Mouse (Mus musculus) thymus, postnatal 10 days (tissue): ENCODE data around the gene Als2.

Experiments
- DNase-seq, 2 experiments: peaks; one replicate each; pipeline ENCODE4 v3.0.0; 2021; ENCODE audit warnings: low spot score in 2 of 2

Gene Als2

DNA sequence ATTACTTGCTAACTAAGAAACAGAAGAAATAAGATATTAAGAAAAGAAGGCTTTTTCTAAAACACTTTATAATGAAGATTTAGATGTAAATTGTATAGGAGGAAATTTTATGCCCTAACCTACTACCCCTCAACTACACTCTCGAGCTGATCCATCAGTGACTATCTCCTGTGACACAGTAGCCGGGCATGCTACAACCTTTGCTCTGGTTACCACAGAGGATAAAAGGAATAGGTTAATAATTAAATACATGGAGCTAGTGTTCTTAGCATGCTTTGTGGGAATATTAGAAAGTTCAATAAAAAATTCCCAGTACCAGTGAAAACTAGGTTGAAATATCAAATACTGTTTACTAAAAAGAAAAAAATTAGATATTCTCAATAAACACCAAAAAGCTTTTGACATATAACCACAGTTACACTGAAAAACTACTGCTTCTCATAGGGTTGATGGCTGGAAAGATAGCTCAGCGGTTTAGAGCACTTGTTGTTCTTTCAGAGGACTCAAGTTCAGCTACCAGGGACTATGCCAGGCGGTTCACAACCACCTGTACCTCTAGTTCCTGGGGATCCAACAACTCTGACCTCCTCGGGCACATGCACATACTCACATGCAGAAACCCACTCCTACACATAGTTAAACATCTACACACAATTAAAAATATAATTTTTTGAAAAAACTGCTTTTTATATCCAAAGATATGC is 24.8 kb downstream of the Als2 start:
- DNase-seq: no peak

DNA sequence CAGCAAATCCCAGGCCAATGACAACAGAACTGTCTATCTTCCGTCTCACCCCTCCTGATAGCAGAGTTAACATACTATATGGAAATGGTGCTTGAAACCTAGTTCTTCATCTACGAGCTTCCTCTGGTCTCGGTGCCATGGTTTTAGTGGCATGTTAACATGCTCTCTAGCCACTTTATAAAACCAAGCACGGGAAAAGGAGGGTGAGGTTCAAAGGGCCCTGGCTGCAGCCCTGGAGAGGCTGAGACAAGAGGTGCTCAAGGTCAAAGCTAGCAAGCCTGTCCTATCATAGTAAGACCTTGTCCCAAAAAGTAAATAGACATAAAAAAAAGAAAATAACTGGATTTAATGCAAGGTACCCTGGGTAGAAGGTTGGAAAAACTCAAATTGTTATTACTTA is 25.4 kb downstream of the Als2 start:
- no peak for DNase-seq

GRCm38 (mm10) chr1:59208331-59208730 is 28.7 kb downstream of the Als2 start:
- DNase-seq: no peak

DNA sequence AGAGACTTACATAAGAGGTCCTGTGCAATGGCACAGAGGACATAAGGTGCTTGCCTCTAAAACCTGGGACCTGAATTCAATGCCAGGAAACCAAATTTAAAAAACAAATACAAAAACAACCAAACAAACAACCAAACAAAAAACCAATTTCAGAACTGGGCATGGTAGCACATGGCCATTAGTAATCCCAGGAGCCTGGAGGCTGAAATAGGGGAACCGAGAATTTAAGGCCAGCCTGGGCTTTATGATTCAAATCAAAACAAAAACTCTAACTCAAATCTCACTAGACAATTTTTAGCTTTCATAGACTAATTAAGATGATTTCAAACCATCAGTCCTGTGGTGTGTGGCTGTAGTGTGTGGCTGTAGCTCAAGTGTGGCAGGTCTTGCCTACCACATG is 32.5 kb downstream of the Als2 start:
- no peak for DNase-seq

GRCm38 (mm10) chr1:59202367-59202766 is 34.7 kb downstream of the Als2 start:
- DNase-seq: no peak

- no peak for DNase-seq
Measured at GRCm38 (mm10) chr1:59201561-59201960, 35.5 kb downstream of the Als2 start.

DNA sequence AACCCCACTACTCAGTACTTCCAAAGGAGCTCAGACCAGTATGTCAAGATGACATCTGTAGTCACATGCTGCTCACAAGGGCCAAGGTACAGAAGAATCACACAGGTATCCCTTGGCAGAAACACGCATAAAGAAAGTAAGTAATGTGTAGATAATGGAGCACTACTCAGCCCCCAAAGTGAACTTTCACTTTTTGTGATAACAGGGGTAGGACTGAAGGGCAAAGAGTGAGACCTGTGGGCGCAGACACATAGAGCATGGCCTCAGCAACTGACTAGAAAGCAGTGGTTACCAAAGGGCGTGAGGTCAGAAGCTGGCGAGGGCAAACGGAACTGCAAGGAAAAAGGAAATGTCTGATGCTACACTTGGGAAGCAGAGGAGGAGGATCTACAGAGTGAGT is 36.1 kb downstream of the Als2 start:
- no peak for DNase-seq

DNA sequence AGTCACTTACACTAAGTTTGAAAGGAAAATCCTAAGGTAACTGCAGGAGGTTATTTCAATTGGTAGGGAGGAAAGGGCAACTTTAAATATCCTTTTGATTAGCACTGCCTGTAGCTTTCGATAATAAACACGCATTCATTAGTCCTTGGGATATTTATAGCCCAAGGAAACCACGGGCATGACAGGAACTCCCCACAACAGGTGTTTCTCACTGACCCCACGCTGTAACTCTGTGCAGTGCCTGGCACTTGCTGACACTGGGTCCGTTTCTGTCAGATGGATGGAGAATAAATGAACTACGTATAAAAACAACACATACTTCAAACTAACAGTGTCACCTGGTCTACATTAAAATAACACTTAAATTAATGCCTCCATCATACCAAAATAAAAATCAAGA is 42.1 kb downstream of the Als2 start:
- DNase-seq: no peak

DNA sequence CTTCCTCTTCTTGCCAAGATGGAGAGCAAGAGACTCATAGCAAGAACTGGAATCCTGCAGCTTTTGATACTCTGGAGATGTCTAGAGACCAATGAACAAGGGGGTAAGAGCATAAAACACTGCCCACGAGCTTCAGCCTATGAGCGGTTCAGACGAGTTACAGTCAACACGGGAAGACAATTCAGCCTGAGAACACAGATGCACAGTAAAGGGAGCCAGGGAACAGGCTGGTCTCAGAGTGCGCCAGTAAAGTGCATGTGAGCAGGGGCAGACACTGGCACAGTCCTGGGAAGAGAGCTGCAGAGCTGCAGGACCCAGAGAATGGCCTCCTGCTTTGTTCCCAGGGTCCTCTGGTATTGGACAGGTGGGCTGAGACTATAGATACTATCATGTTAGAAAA is 49.2 kb downstream of the Als2 start:
- no peak for DNase-seq

GRCm38 (mm10) chr1:59186317-59186716 is 50.7 kb downstream of the Als2 start:
- DNase-seq: no peak

- DNase-seq: no peak
Measured at GRCm38 (mm10) chr1:59185410-59185809, 51.6 kb downstream of the Als2 start.

GRCm38 (mm10) chr1:59183045-59183444 is 54.0 kb downstream of the Als2 start:
- no peak for DNase-seq

DNA sequence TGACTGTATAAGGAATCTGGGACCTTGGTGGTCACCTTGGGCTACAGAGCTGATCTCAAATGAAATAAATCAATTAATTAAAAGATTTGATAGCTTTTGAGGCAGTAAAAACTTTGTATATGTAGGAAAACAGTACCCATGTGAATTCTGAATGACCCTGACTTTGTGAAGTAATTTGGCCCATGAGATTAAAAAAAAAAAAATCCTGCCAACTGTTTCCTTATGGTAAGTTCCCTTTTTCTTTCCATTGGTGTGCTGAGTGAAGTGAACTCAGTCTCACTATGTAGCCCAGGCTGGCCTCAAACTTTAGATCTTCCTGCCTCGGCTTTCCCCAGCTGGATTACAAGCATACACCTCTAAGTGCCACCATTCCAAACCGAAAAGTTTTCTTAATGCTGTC is 54.7 kb downstream of the Als2 start:
- no peak for DNase-seq

DNA sequence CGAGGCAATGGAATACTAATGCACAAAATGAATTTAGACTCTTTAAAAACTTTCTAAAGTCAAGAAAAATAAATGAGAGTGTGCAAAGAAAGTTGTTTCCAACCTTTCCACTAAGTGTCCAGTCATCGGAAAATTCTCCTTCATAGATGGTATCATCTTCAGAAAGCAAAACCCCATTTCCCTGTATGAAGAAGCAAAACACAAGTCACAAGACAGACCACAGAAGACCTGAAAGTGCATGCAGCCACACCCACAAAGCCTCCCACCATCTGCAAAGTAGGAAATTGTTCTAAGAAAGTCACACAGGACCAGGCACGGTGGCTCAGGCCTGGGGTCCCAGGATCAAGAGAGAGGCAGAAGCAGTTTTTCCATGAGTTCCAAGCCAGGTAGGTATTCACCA is 57.0 kb downstream of the Als2 start:
- no peak for DNase-seq

GRCm38 (mm10) chr1:59178401-59178800 is 58.6 kb downstream of the Als2 start:
- no peak for DNase-seq

DNA sequence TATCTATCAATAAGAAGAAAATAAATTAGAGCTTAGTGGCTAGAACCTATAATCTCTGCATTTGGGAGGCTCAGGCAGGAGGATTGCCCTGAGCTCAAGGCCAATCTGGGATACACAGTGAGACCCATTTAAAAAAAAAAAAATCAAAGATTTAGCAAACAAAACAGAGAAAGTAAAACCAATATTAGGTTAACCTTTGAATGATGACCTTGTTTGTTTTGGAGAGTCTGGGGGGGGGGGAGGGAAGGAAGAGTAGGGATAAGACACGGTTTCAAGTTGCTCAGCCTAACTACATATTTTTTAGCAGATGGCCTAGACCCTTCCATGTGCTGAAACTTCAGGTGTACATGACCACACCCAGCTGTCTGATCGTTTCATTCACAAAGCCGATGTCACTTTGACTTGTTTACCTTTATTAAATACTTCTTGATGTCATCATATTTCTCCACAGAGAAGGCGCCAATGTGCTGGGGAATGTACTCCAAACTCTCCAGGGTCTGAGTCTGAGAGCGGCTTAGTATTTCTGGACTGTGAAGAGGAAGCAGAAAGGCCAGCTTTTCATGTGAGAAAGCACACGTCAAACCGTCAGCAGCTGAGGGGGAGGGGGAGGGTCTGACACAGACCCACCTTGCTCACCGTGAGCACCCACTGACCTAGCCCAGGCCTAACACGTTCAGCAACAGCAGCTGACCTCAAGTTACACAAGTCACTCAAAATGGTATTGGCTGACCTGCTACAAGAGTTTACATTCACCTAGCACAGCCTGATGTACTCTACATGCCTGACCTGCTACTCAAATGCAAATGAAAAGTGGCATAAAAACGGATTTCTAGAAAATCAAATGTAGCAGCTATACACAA is 62.3 kb downstream of the Als2 start:
- DNase-seq: no peak

GRCm38 (mm10) chr1:59173023-59173422 is 64.0 kb downstream of the Als2 start:
- DNase-seq: peak; percentile 46 to 52

DNA sequence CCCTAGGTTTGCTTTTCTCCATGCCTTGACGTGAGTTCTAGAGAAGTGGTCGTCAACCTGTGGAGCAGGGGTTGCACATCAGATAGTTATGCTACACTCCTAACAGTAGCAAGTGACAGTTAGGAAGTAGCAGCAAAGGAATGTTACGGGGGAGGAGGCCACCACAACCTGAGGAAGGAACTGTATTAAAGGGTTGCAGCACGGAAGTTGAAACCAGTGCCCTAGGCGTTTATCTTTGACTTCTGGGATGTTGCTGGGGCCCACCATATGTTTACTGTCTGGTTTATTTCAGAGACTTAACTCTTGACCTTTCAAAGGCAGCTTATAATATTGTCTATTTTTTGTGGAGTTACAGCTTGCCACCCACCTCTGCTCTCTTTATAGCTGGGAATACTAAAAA is 65.2 kb downstream of the Als2 start:
- no peak for DNase-seq

DNA sequence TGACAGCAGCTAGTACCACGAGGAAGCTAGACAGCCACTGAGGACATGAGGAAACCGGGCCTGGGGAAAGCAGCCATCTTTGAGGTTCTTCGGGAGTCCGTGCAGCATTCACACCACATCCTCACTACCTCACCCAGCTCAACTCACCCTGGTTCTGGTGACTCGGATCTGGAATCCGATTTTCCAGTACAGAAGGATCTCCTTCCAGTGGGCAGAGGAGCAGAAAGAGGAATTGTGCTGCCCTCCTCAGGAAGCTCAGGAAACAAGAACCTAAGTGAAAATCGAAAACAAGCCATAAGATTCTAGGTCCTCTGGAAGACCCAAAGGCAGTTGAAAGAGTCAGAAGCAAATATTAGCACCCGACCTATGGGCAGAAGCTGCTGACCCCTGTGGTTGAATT is 66.7 kb downstream of the Als2 start:
- DNase-seq: no peak

- no peak for DNase-seq
Measured at GRCm38 (mm10) chr1:59169586-59169985, 67.4 kb downstream of the Als2 start.

DNA sequence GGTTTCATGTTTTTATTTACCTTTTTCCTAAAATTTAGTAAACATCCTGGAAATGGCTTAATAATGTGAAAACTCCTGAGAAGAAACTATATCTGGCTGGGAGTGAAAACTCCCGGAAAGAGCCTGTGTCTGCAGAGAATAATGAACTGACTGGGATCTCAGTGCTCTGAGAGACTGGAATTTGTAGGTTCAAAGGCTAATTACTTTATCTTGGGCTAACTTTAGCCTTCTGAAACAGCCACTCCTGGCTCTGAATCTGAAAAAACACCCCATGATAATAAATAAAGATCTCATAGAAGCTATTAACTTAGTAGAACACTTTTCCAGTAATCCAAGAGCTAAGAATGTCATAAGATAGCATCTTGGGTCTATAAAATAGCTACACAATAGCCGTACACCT is 68.5 kb downstream of the Als2 start:
- no peak for DNase-seq

- DNase-seq: peak; percentile 33 to 49
Measured at GRCm38 (mm10) chr1:59167654-59168425, 69.2 kb downstream of the Als2 start.
